ENCODE assay signal across 12 mouse cellular contexts in the genomic region with DNA sequence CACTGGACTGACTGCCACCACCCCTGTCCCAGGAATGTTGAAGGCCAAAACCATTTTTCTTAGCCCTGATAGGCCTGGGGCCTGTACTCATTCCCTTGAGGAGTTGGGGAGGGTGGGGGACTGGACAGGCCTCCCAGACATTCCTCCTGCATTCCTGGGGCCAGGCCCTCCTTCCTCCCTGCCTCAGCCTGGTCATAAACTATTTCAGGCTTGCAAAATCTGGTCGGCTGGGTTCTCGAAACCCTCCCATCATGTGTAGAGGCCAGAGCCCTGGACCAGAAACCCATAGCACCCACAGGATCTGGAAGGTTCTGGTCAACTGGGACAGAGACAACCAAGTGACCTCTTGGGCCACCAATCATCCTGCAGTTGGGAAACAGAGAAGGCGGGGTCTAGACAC.
A peak's percentile ranks its signal among the peaks of the same experiment; 100 is the strongest.
DNase-seq lines count a peak whose midpoint lies in the region; ATAC-seq and TF ChIP-seq lines count a peak whose summit lies in the region.
"Had no signal": no experiment of that assay in that cellular context is flagged by ENCODE, and none has a peak within 500 bp of the region (broad histone marks: within the 10 kb centered on the region; RNA-seq: fewer than 3 reads in every experiment).

No protein-coding gene starts in this region.

- no peak for TF ChIP-seq POLR2A in embryonic fibroblast, embryonic 13.5 days (IDR thresholded peaks at IDR 0.05; ENCODE audit: low read depth, low read length)

- H3K27ac ChIP-seq in embryonic fibroblast, embryonic 13.5 days (ENCODE audit: insufficient read depth, low read length), result 0 out of 2 replicates have a peak overlapping the region, but pooled peaks have one; percentile 8
- H3K27ac ChIP-seq: forebrain, embryonic 15.5 days; hindbrain, embryonic 14.5 days; liver, embryonic 13.5 days had no signal

- ATAC-seq in cerebellum, adult (ENCODE audit: insufficient number of reproducible peaks, low FRiP score, low TSS enrichment), result no peak
- ATAC-seq: forebrain, embryonic 15.5 days had no signal

- H3K4me1 ChIP-seq in embryonic fibroblast, embryonic 13.5 days (ENCODE audit: control insufficient read depth, insufficient read depth, low read length), result peaks cover 16% of the 10 kb centered on the region
- H3K4me1 ChIP-seq: forebrain, embryonic 15.5 days had no signal

- H3K4me3 ChIP-seq in embryonic fibroblast, embryonic 13.5 days (ENCODE audit: insufficient read depth, low read length), result no peak overlapping the region
- H3K4me3 ChIP-seq: forebrain, embryonic 15.5 days; liver, embryonic 13.5 days had no signal

- DNase-seq in adrenal gland, adult 2 months, result peak; percentile 58
- no peak for DNase-seq in adrenal gland, adult 18-20 months (ENCODE audit: low spot score in 2 of 2)
- DNase-seq in kidney, postnatal 25 days, result peak; percentile 49 to 63
- DNase-seq in lung, postnatal 14 days, result peak; percentile 44
- no peak for DNase-seq in ovary, postnatal 36 days (ENCODE audit: low spot score)
- no peak for DNase-seq in frontal cortex, adult 2 months (ENCODE audit: extremely low spot score in 1 of 2, low spot score in 1 of 2)
- DNase-seq: gastrocnemius, postnatal 25 days; liver, embryonic 13.5 days had no signal

- TF ChIP-seq CTCF in embryonic fibroblast, embryonic 13.5 days (IDR thresholded peaks at IDR 0.05; ENCODE audit: borderline replicate concordance, insufficient read depth, low read length), result no peak

Comparison
In these comparisons a context has a peak if more than half of its experiments do, and no peak if none do; other contexts are left out.
1. DNase-seq: peak in adrenal gland, adult 2 months (single experiment), kidney, postnatal 25 days (2 of 2) and lung, postnatal 14 days (single experiment); none in adrenal gland, adult 18-20 months (0 of 2), ovary, postnatal 36 days (single experiment) and frontal cortex, adult 2 months (0 of 2).